Mouse (Mus musculus): Measurements from ENCODE around the gene Il31. TPM values are rescaled to one million over a fixed set of nuclear protein-coding genes. Genes with fewer than 3 reads are reported as not detected.

The Il31 gene
- polyA plus RNA-seq, 1 experiment from 2014 or later = not detected

- no peak overlapping the region for H3K27ac ChIP-seq
These were observed 10.4 kb upstream of the Il31 start for GRCm38 (mm10) chr5:123499717-123500116.

GRCm38 (mm10) chr5:123489935-123490334 lies 646 bp upstream of the Il31 start:
- peaks cover 8% of the 10 kb centered on the region; the same call in 1 of the 2 replicates for H3K4me1 ChIP-seq (replicated peaks; ENCODE audit: control insufficient read depth, insufficient read depth, low read length)
- DNase-seq (ENCODE audit: low spot score) (no peak), ATAC-seq (ENCODE audit: low FRiP score) (no peak)
- no peaks in the 10 kb centered on the region for H3K9me3 ChIP-seq (ENCODE audit: control insufficient read depth, low read length)
- no peaks in the 10 kb centered on the region for H3K36me3 ChIP-seq (replicated peaks; ENCODE audit: control insufficient read depth, insufficient read depth)
- H3K9ac ChIP-seq = no peak overlapping the region
- no peaks in the 10 kb centered on the region for H3K27me3 ChIP-seq (ENCODE audit: control insufficient read depth, insufficient read depth, low read length)
- H3K4me3 ChIP-seq (replicated peaks; ENCODE audit: low read length) = no peak overlapping the region
- 68% methylated on average over 9 of the region's 9 CpGs for WGBS
- no peak overlapping the region for H3K4me2 ChIP-seq (replicated peaks)
- H3K27ac ChIP-seq = no peak overlapping the region

More at GRCm38 (mm10) chr5:123499717-123500116, 10.4 kb upstream of the Il31 start:
- WGBS = 52% methylated on average over 4 of the region's 4 CpGs
- Histone ChIP-seq H3K27me3 (ENCODE audit: control insufficient read depth, insufficient read depth, low read length) (no peaks in the 10 kb centered on the region), H3K4me2 (replicated peaks) (no peak overlapping the region), H3K9ac (no peak overlapping the region), H3K36me3 (replicated peaks; ENCODE audit: control insufficient read depth, insufficient read depth) (no peaks in the 10 kb centered on the region), H3K4me1 (replicated peaks; ENCODE audit: control insufficient read depth, insufficient read depth, low read length) (no peaks in the 10 kb centered on the region), H3K9me3 (ENCODE audit: control insufficient read depth, low read length) (no peaks in the 10 kb centered on the region), H3K4me3 (replicated peaks; ENCODE audit: low read length) (no peak overlapping the region)
- peak; percentile 49 for DNase-seq (ENCODE audit: low spot score)
- ATAC-seq (ENCODE audit: low FRiP score) = no peak

- no peaks in the 10 kb centered on the region for H3K27me3 ChIP-seq (ENCODE audit: control insufficient read depth, insufficient read depth, low read length)
- no peak overlapping the region for H3K4me3 ChIP-seq (replicated peaks; ENCODE audit: low read length)
- no peak overlapping the region for H3K27ac ChIP-seq
- ATAC-seq (ENCODE audit: low FRiP score) (no peak), DNase-seq (ENCODE audit: low spot score) (no peak)
- no peak overlapping the region for H3K4me2 ChIP-seq (replicated peaks)
- H3K36me3 ChIP-seq (replicated peaks; ENCODE audit: control insufficient read depth, insufficient read depth) = no peaks in the 10 kb centered on the region
- H3K9ac ChIP-seq = no peak overlapping the region
- peaks cover 8% of the 10 kb centered on the region; the same call in 1 of the 2 replicates for H3K4me1 ChIP-seq (replicated peaks; ENCODE audit: control insufficient read depth, insufficient read depth, low read length)
- WGBS = 86% methylated on average over 11 of the region's 11 CpGs
- no peaks in the 10 kb centered on the region for H3K9me3 ChIP-seq (ENCODE audit: control insufficient read depth, low read length)
These were observed 1.5 kb downstream of the Il31 start for GRCm38 (mm10) chr5:123487659-123488395.

- Histone ChIP-seq H3K27me3 (ENCODE audit: control insufficient read depth, insufficient read depth, low read length) (no peaks in the 10 kb centered on the region), H3K9me3 (ENCODE audit: control insufficient read depth, low read length) (no peaks in the 10 kb centered on the region), H3K36me3 (replicated peaks; ENCODE audit: control insufficient read depth, insufficient read depth) (no peaks in the 10 kb centered on the region), H3K9ac (no peak overlapping the region), H3K27ac (no peak overlapping the region), H3K4me1 (replicated peaks; ENCODE audit: control insufficient read depth, insufficient read depth, low read length) (no peaks in the 10 kb centered on the region), H3K4me2 (replicated peaks) (no peak overlapping the region), H3K4me3 (replicated peaks; ENCODE audit: low read length) (no peak overlapping the region)
- no peak for ATAC-seq (ENCODE audit: low FRiP score)
- 60% methylated on average over 5 of the region's 5 CpGs for WGBS
- DNase-seq (ENCODE audit: low spot score) = no peak
These were observed 15.5 kb downstream of the Il31 start for GRCm38 (mm10) chr5:123473817-123474216.

- ATAC-seq (ENCODE audit: low FRiP score) (no peak), DNase-seq (ENCODE audit: low spot score) (no peak)
- H3K4me3 ChIP-seq (replicated peaks; ENCODE audit: low read length) = no peak overlapping the region
- no peaks in the 10 kb centered on the region for H3K9me3 ChIP-seq (ENCODE audit: control insufficient read depth, low read length)
- no peaks in the 10 kb centered on the region for H3K27me3 ChIP-seq (ENCODE audit: control insufficient read depth, insufficient read depth, low read length)
- WGBS = 71% methylated on average over 10 of the region's 10 CpGs
- no peak overlapping the region for H3K4me2 ChIP-seq (replicated peaks)
- no peak overlapping the region for H3K27ac ChIP-seq
- no peak overlapping the region for H3K9ac ChIP-seq
- H3K36me3 ChIP-seq (replicated peaks; ENCODE audit: control insufficient read depth, insufficient read depth) = no peaks in the 10 kb centered on the region
- H3K4me1 ChIP-seq (replicated peaks; ENCODE audit: control insufficient read depth, insufficient read depth, low read length) = no peaks in the 10 kb centered on the region
These were observed 18.4 kb downstream of the Il31 start for GRCm38 (mm10) chr5:123470784-123471400.

- Histone ChIP-seq H3K27ac (no peak overlapping the region), H3K4me2 (replicated peaks) (no peak overlapping the region), H3K4me3 (replicated peaks; ENCODE audit: low read length) (no peak overlapping the region), H3K27me3 (ENCODE audit: control insufficient read depth, insufficient read depth, low read length) (no peaks in the 10 kb centered on the region), H3K9ac (no peak overlapping the region), H3K9me3 (ENCODE audit: control insufficient read depth, low read length) (no peaks in the 10 kb centered on the region), H3K4me1 (replicated peaks; ENCODE audit: control insufficient read depth, insufficient read depth, low read length) (no peaks in the 10 kb centered on the region), H3K36me3 (replicated peaks; ENCODE audit: control insufficient read depth, insufficient read depth) (no peaks in the 10 kb centered on the region)
- WGBS = 94% methylated on average over 1 of the region's 1 CpGs
- ATAC-seq (ENCODE audit: low FRiP score) (no peak), DNase-seq (ENCODE audit: low spot score) (no peak)
These were observed 24.7 kb downstream of the Il31 start for GRCm38 (mm10) chr5:123464638-123465037.

GRCm38 (mm10) chr5:123461420-123461819 lies 27.9 kb downstream of the Il31 start:
- H3K9me3 ChIP-seq (ENCODE audit: control insufficient read depth, low read length) = no peaks in the 10 kb centered on the region
- H3K9ac ChIP-seq = no peak overlapping the region
- no peaks in the 10 kb centered on the region for H3K27me3 ChIP-seq (ENCODE audit: control insufficient read depth, insufficient read depth, low read length)
- no peak overlapping the region for H3K4me3 ChIP-seq (replicated peaks; ENCODE audit: low read length)
- H3K4me2 ChIP-seq (replicated peaks) = no peak overlapping the region
- H3K4me1 ChIP-seq (replicated peaks; ENCODE audit: control insufficient read depth, insufficient read depth, low read length) = no peaks in the 10 kb centered on the region
- H3K36me3 ChIP-seq (replicated peaks; ENCODE audit: control insufficient read depth, insufficient read depth) = peaks cover 3% of the 10 kb centered on the region; the same call in 1 of the 2 replicates
- DNase-seq (ENCODE audit: low spot score) = no peak
- 58% methylated on average over 5 of the region's 5 CpGs for WGBS
- no peak overlapping the region for H3K27ac ChIP-seq
- no peak for ATAC-seq (ENCODE audit: low FRiP score)

GRCm38 (mm10) chr5:123451886-123452285 lies 37.4 kb downstream of the Il31 start:
- 96% methylated on average over 7 of the region's 7 CpGs for WGBS
- no peak overlapping the region for H3K27ac ChIP-seq
- H3K4me3 ChIP-seq (replicated peaks; ENCODE audit: low read length) = no peak overlapping the region
- H3K4me1 ChIP-seq (replicated peaks; ENCODE audit: control insufficient read depth, insufficient read depth, low read length) = no peaks in the 10 kb centered on the region
- H3K9me3 ChIP-seq (ENCODE audit: control insufficient read depth, low read length) = no peaks in the 10 kb centered on the region
- H3K9ac ChIP-seq = no peak overlapping the region
- no peaks in the 10 kb centered on the region for H3K27me3 ChIP-seq (ENCODE audit: control insufficient read depth, insufficient read depth, low read length)
- ATAC-seq (ENCODE audit: low FRiP score) (no peak), DNase-seq (ENCODE audit: low spot score) (no peak)
- H3K4me2 ChIP-seq (replicated peaks) = no peak overlapping the region
- peaks cover 94% of the 10 kb centered on the region for H3K36me3 ChIP-seq (replicated peaks; ENCODE audit: control insufficient read depth, insufficient read depth)

GRCm38 (mm10) chr5:123444849-123445334 lies 44.4 kb downstream of the Il31 start:
- Histone ChIP-seq H3K36me3 (replicated peaks; ENCODE audit: control insufficient read depth, insufficient read depth) (peaks cover 82% of the 10 kb centered on the region), H3K27ac (no peak overlapping the region), H3K27me3 (ENCODE audit: control insufficient read depth, insufficient read depth, low read length) (no peaks in the 10 kb centered on the region), H3K4me2 (replicated peaks) (no peak overlapping the region), H3K4me3 (replicated peaks; ENCODE audit: low read length) (no peak overlapping the region), H3K4me1 (replicated peaks; ENCODE audit: control insufficient read depth, insufficient read depth, low read length) (no peaks in the 10 kb centered on the region), H3K9me3 (ENCODE audit: control insufficient read depth, low read length) (no peaks in the 10 kb centered on the region), H3K9ac (no peak overlapping the region)
- DNase-seq (ENCODE audit: low spot score) (no peak), ATAC-seq (ENCODE audit: low FRiP score) (no peak)
- WGBS = 89% methylated on average over 5 of the region's 5 CpGs

Data from hindbrain, embryonic 14.5 days (tissue).